Mouse (Mus musculus): Measurements from ENCODE around the gene Cxxc4. TPM values are rescaled to one million over a fixed set of nuclear protein-coding genes. Genes with fewer than 3 reads are reported as not detected.

The Cxxc4 gene
- polyA plus RNA-seq, 1 experiment from 2014 or later = 6.2 TPM

DNA sequence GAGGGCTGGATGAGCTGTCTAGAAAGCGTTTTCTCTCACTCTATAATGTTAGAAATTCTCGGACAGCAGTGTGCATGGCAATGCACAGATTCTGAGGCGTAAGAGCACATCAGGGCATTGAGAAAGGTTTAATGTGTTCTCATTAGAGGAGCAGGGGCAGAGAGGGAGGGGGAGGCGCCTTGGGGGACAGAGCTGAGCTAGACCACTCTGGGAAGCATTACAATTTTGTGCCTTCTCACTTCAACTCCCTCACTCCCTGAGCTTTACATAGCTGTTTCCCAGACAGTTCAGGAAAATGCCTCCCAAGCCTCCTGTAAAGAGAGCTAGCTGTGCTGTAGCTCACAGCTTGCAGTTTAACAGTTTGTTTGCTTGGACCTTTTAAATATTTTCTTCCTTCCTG is 70.2 kb downstream of the Cxxc4 start:
- Histone ChIP-seq H3K36me3 (ENCODE audit: control insufficient read depth, insufficient read depth, low read length) (no peaks in the 10 kb centered on the region), H3K4me2 (ENCODE audit: low read length) (no peak overlapping the region), H3K27me3 (ENCODE audit: control insufficient read depth, insufficient read depth, low read length) (no peaks in the 10 kb centered on the region), H3K9ac (ENCODE audit: low read length) (no peak overlapping the region), H3K4me1 (ENCODE audit: control insufficient read depth in 2 of 2, insufficient read depth in 2 of 2, low read length in 2 of 2) (peaks cover 0 to 9% of the 10 kb centered on the region in 2 experiments; a peak in 1 of 4 replicates), H3K9me3 (ENCODE audit: control insufficient read depth, low read length) (no peaks in the 10 kb centered on the region), H3K27ac (replicated peaks in 1 of 2; ENCODE audit: control insufficient read depth in 1 of 2, insufficient read depth in 1 of 2, low read depth in 2 of 2, low read length in 2 of 2) (no peak overlapping the region), H3K4me3 (ENCODE audit: control insufficient read depth in 1 of 2, insufficient read depth in 1 of 2, low read depth in 1 of 2, low read length in 2 of 2) (no peak overlapping the region)
- 58% methylated on average over 4 of the region's 4 CpGs for WGBS
- no peak for ATAC-seq (ENCODE audit: insufficient number of reproducible peaks, insufficient read depth, low FRiP score, low read depth)

DNA sequence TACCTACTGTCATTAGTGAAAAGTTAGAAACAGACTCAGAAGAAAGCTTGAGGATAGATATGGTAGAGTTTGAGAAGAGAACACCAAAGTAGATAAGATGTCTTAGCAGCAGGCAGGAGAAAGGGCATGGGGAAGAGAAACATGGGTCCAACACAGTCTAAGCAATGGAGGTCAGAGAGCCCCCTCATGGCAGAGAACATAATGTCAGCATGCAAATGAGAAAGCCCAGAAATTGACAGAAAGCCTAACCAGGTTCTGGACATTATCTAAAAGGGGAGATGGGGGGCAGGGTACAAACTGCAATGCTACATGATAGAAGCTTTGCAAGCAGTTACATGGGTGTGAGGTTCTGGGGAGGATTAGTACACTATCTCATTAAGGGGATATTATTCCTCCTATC is 71.5 kb downstream of the Cxxc4 start:
- Histone ChIP-seq H3K9ac (ENCODE audit: low read length) (no peak overlapping the region), H3K4me2 (ENCODE audit: low read length) (no peak overlapping the region), H3K27me3 (ENCODE audit: control insufficient read depth, insufficient read depth, low read length) (no peaks in the 10 kb centered on the region), H3K4me1 (ENCODE audit: control insufficient read depth in 2 of 2, insufficient read depth in 2 of 2, low read length in 2 of 2) (peaks cover 0 to 9% of the 10 kb centered on the region in 2 experiments; a peak in 1 of 4 replicates), H3K36me3 (ENCODE audit: control insufficient read depth, insufficient read depth, low read length) (no peaks in the 10 kb centered on the region), H3K4me3 (ENCODE audit: control insufficient read depth in 1 of 2, insufficient read depth in 1 of 2, low read depth in 1 of 2, low read length in 2 of 2) (no peak overlapping the region), H3K27ac (replicated peaks in 1 of 2; ENCODE audit: control insufficient read depth in 1 of 2, insufficient read depth in 1 of 2, low read depth in 2 of 2, low read length in 2 of 2) (no peak overlapping the region), H3K9me3 (ENCODE audit: control insufficient read depth, low read length) (no peaks in the 10 kb centered on the region)
- no peak for ATAC-seq (ENCODE audit: insufficient number of reproducible peaks, insufficient read depth, low FRiP score, low read depth)

MicroRNAs encoded within 50 kb of the gene (microRNA counts, 519-probe panel; counts per million panel counts)
- 322 counts per million, percentile 70 among the panel's probes with 10 or more counts for microRNA mmu-miR-1895

Small RNAs within 50 kb of the gene (microRNA-seq; reads per million reads assigned to microRNA genes)
- gene Mir1895 = not detected

All from heart, embryonic 14.5 days (tissue).